Mouse (Mus musculus) limb, embryonic 11.5 days (tissue): ENCODE results near the gene Ntn4. TPM values are rescaled to one million over a fixed set of nuclear protein-coding genes. Genes with fewer than 3 reads are reported as not detected.

Source experiments
- ATAC-seq: fragments of 200-750 bp; cut with Nextera tagmentation; 2 replicates; pipeline ENCODE4 v1.8.0; 2017; ENCODE audit warnings: low read depth; ENCODE audit not compliant: insufficient number of reproducible peaks, low FRiP score, low TSS enrichment
- DNase-seq: peaks from one replicate; pipeline ENCODE4 v3.0.0-alpha.2; 2015; ENCODE audit warnings: low spot score
- H3K27ac ChIP-seq: fragments of 300-500 bp; sonication (generic); replicated peaks from 2 replicates; pipeline ENCODE4 v1.5.1; 2014; ENCODE audit warnings: low read depth, mild to moderate bottlenecking, low read length
- H3K27me3 ChIP-seq: fragments of 300-500 bp; sonication (generic); 2 replicates; pipeline ENCODE4 v1.6.1; 2014; ENCODE audit warnings: mild to moderate bottlenecking, low read length, mixed read lengths; ENCODE audit not compliant: control insufficient read depth, insufficient read depth
- H3K36me3 ChIP-seq: fragments of 300-500 bp; sonication (generic); 2 replicates; pipeline ENCODE4 v1.6.1; 2014; ENCODE audit warnings: mild to moderate bottlenecking, low read length, moderate library complexity, mixed read lengths; ENCODE audit not compliant: control insufficient read depth, insufficient read depth
- H3K4me1 ChIP-seq: fragments of 300-500 bp; sonication (generic); 2 replicates; pipeline ENCODE4 v1.6.1; 2014; ENCODE audit warnings: low read length, mixed read lengths; ENCODE audit not compliant: control insufficient read depth, insufficient read depth
- H3K4me2 ChIP-seq: fragments of 300-500 bp; sonication (generic); 2 replicates; pipeline ENCODE4 v1.6.1; 2014; ENCODE audit warnings: low read depth, mild to moderate bottlenecking, moderate library complexity; ENCODE audit not compliant: severe bottlenecking
- H3K4me3 ChIP-seq: fragments of 300-500 bp; sonication (generic); 2 replicates; pipeline ENCODE4 v1.5.1; 2014; ENCODE audit warnings: low read depth, low read length
- H3K9ac ChIP-seq: fragments of 300-500 bp; sonication (generic); 2 replicates; pipeline ENCODE4 v1.6.1; 2014; ENCODE audit warnings: mild to moderate bottlenecking, low read length
- H3K9me3 ChIP-seq: fragments of 300-500 bp; sonication (generic); 2 replicates; pipeline ENCODE4 v1.6.1; 2016; ENCODE audit warnings: low read length; ENCODE audit not compliant: control insufficient read depth
- WGBS: fragments of 180-500 bp; shearing (Covaris S2); extraction: QIAGEN DNeasy Blood & Tissue Kit; methylation state at CpG from one replicate; pipeline ENCODE4 v1.1.7; 2014; 5-methylcytosine and 5-hydroxymethylcytosine counted together
- polyA plus RNA-seq: library from polyadenylated mRNA; unstranded; fragments of >200 nt; fragmentation: Nextera tagmentation; extraction: Ambion mirVana; gene quantifications from 2 replicates; pipeline ENCODE4 v1.2.1, GENCODE M21; 2014

Ntn4 gene
- polyA plus RNA-seq, 1 experiment from 2014 or later: 0.81 TPM

DNA sequence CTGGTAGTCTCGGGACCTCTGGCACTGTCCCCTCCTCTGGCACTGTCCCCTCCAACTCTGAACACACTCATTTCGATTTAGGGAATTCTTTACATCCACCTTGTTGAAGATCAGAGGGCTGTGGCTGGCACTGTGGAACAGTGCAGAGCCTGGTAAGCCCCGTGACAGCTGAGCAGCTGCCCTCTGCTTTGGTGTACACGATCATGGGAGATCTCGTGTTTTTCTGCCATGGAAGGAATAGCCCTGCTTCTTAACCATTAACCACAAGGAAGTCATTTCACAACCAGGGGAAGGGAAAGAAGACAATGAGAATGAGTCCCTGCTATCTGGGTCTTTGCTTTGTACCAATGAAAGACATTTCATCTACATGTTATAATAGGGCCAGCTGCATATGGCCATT lies 21.5 kb downstream of the Ntn4 start:
- H3K4me2 ChIP-seq: no peak overlapping the region
- no peak for ATAC-seq
- no peaks in the 10 kb centered on the region for H3K27me3 ChIP-seq
- H3K36me3 ChIP-seq: no peaks in the 10 kb centered on the region
- no peak overlapping the region for H3K9ac ChIP-seq
- WGBS: 74% methylated on average over 5 of the region's 5 CpGs
- DNase-seq: no peak
- H3K4me1 ChIP-seq: no peaks in the 10 kb centered on the region
- no peaks in the 10 kb centered on the region for H3K9me3 ChIP-seq
- no peak overlapping the region for H3K4me3 ChIP-seq
- no peak overlapping the region for H3K27ac ChIP-seq

GRCm38 (mm10) chr10:93666222-93666621 lies 25.7 kb downstream of the Ntn4 start:
- Histone ChIP-seq H3K9me3 (no peaks in the 10 kb centered on the region), H3K4me2 (no peak overlapping the region), H3K27me3 (no peaks in the 10 kb centered on the region), H3K9ac (no peak overlapping the region), H3K36me3 (no peaks in the 10 kb centered on the region), H3K27ac (no peak overlapping the region), H3K4me1 (no peaks in the 10 kb centered on the region), H3K4me3 (no peak overlapping the region)
- WGBS: 47% methylated on average over 2 of the region's 2 CpGs
- no peak for DNase-seq
- ATAC-seq: no peak

GRCm38 (mm10) chr10:93666996-93667395 lies 26.5 kb downstream of the Ntn4 start:
- DNase-seq (no peak), ATAC-seq (no peak)
- no peaks in the 10 kb centered on the region for H3K27me3 ChIP-seq
- H3K9ac ChIP-seq: no peak overlapping the region
- H3K4me2 ChIP-seq: no peak overlapping the region
- H3K9me3 ChIP-seq: no peaks in the 10 kb centered on the region
- 67% methylated on average over 3 of the region's 3 CpGs for WGBS
- no peak overlapping the region for H3K27ac ChIP-seq
- H3K4me3 ChIP-seq: no peak overlapping the region
- no peaks in the 10 kb centered on the region for H3K36me3 ChIP-seq
- no peaks in the 10 kb centered on the region for H3K4me1 ChIP-seq

GRCm38 (mm10) chr10:93672646-93673479 lies 32.4 kb downstream of the Ntn4 start:
- Histone ChIP-seq H3K36me3 (no peaks in the 10 kb centered on the region), H3K4me2 (no peak overlapping the region), H3K9me3 (no peaks in the 10 kb centered on the region), H3K9ac (no peak overlapping the region), H3K27ac (no peak overlapping the region), H3K4me1 (no peaks in the 10 kb centered on the region), H3K4me3 (no peak overlapping the region), H3K27me3 (no peaks in the 10 kb centered on the region)
- 80% methylated on average over 22 of the region's 22 CpGs for WGBS
- DNase-seq (no peak), ATAC-seq (no peak)

- Histone ChIP-seq H3K4me1 (no peaks in the 10 kb centered on the region), H3K27me3 (no peaks in the 10 kb centered on the region), H3K4me2 (no peak overlapping the region), H3K9ac (no peak overlapping the region), H3K9me3 (no peaks in the 10 kb centered on the region), H3K36me3 (no peaks in the 10 kb centered on the region), H3K4me3 (no peak overlapping the region), H3K27ac (no peak overlapping the region)
- DNase-seq: no peak
- 56% methylated on average over 19 of the region's 19 CpGs for WGBS
- ATAC-seq: no peak
These were observed 38.9 kb downstream of the Ntn4 start for GRCm38 (mm10) chr10:93679191-93680007.

GRCm38 (mm10) chr10:93680680-93681377 lies 40.3 kb downstream of the Ntn4 start:
- no peak for DNase-seq
- Histone ChIP-seq H3K4me3 (no peak overlapping the region), H3K9me3 (no peaks in the 10 kb centered on the region), H3K36me3 (no peaks in the 10 kb centered on the region), H3K27me3 (no peaks in the 10 kb centered on the region), H3K4me2 (no peak overlapping the region), H3K9ac (no peak overlapping the region), H3K27ac (no peak overlapping the region), H3K4me1 (no peaks in the 10 kb centered on the region)
- no peak for ATAC-seq
- 75% methylated on average over 6 of the region's 6 CpGs for WGBS

- no peak overlapping the region for H3K4me2 ChIP-seq
- H3K9ac ChIP-seq: no peak overlapping the region
- WGBS: 83% methylated on average over 18 of the region's 18 CpGs
- H3K4me3 ChIP-seq: no peak overlapping the region
- H3K4me1 ChIP-seq: no peaks in the 10 kb centered on the region
- H3K36me3 ChIP-seq: no peaks in the 10 kb centered on the region
- H3K27me3 ChIP-seq: no peaks in the 10 kb centered on the region
- no peaks in the 10 kb centered on the region for H3K9me3 ChIP-seq
- DNase-seq: no peak
- H3K27ac ChIP-seq: no peak overlapping the region
- no peak for ATAC-seq
These were observed 41.8 kb downstream of the Ntn4 start for GRCm38 (mm10) chr10:93682185-93682747.

GRCm38 (mm10) chr10:93683185-93683584 lies 42.7 kb downstream of the Ntn4 start:
- Histone ChIP-seq H3K9me3 (no peaks in the 10 kb centered on the region), H3K4me2 (no peak overlapping the region), H3K27ac (no peak overlapping the region), H3K4me3 (no peak overlapping the region), H3K36me3 (no peaks in the 10 kb centered on the region), H3K27me3 (no peaks in the 10 kb centered on the region), H3K4me1 (no peaks in the 10 kb centered on the region), H3K9ac (no peak overlapping the region)
- DNase-seq (no peak), ATAC-seq (no peak)
- WGBS: 88% methylated on average over 7 of the region's 7 CpGs
